Mouse (Mus musculus) adipocyte (in vitro differentiated cells): ENCODE data around the gene Rpusd3.

Experiments
- DNase-seq: peaks from one replicate; pipeline ENCODE4 v3.0.0-alpha.2; 2016; ENCODE audit warnings: low spot score

The Rpusd3 gene

GRCm38 (mm10) chr6:113419199-113419587, at the start of gene Rpusd3:
Gene Rpusd3 (minus strand): TSS chr6:113419340.
- DNase-seq, result peak; percentile 99

- DNase-seq, result no peak
Observed at GRCm38 (mm10) chr6:113468512-113468911, 49.4 kb upstream of the Rpusd3 start.

- DNase-seq, result peak; percentile 48
Observed at GRCm38 (mm10) chr6:113465602-113466001, 46.5 kb upstream of the Rpusd3 start.

DNA sequence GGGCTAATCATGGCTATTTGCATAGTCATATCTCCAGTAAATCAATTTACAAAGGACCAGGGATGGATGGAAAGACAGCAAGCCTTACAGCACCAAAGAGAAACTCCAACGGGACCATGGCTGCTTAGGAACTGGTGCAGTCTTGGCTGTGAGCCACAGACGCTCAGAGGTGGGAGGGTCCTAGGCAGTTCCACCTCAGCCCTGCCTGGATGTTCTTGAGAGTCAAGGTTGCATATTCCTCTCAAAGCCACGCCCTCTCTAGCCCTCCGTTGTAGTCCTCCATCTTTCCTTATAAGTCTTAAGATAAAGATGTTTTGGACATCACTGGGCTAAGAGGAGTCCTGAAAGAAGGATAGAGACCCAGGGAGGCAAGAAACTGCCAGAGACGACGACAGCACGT, 44.9 kb upstream of the Rpusd3 start:
- no peak for DNase-seq

- DNase-seq, result peak; percentile 51
Observed at GRCm38 (mm10) chr6:113458635-113459034, 39.5 kb upstream of the Rpusd3 start.

DNA sequence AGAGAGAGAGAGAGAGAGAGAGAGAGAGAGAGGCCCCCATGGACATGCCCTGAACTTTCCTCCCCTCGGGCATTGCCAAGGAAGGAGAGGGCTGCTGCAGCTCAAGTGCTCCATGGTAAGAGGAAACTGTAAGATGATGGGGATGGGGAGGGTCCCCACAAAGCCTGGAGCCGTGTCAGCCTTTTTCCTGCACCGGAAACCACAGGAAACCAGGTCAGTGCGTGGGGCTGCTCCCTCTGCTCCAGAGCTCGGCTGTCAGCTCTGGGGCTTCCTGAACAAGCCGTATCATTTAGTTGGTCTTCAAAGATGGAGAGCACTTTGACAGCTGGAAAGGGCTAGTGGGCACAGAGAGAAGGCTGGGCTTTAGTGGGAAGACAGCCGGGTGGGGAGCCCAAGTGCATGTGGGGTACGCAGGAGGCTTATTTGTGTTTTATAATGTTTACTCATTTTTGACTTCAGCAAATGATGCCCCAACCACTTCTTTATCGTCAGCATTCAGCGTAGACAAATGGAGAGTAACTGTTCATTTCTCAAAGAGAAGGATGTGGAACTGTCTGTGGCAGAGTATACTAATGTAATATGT, 38.9 kb upstream of the Rpusd3 start, which contains the start of gene Il17re:
Gene Il17re, plus strand, starts transcription at position 533 of the 583 bp plus-strand sequence.
- no peak for DNase-seq

DNA sequence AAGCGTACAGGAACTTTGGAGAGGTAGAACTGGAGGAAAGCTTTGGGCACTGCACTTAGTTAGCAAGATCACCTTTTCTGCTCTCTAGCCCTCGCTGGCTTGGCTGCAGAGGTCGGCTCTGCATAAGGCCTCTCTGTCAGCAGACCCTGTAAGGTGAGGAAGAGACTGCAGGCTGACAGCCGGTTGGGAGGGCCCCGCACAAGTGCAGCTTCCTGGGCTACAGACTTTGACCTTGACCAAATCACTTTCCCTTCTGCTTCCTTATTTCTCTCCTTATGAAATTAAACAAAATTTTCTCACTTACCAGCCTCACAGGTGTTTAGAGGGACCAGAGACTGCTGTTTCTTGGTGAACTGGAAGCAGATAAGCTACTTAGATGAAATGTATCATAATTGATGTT, 35.9 kb upstream of the Rpusd3 start:
- DNase-seq, result no peak

GRCm38 (mm10) chr6:113451839-113452238, 32.7 kb upstream of the Rpusd3 start:
- DNase-seq, result peak; percentile 82

GRCm38 (mm10) chr6:113447639-113448038, 28.5 kb upstream of the Rpusd3 start:
- no peak for DNase-seq

DNA sequence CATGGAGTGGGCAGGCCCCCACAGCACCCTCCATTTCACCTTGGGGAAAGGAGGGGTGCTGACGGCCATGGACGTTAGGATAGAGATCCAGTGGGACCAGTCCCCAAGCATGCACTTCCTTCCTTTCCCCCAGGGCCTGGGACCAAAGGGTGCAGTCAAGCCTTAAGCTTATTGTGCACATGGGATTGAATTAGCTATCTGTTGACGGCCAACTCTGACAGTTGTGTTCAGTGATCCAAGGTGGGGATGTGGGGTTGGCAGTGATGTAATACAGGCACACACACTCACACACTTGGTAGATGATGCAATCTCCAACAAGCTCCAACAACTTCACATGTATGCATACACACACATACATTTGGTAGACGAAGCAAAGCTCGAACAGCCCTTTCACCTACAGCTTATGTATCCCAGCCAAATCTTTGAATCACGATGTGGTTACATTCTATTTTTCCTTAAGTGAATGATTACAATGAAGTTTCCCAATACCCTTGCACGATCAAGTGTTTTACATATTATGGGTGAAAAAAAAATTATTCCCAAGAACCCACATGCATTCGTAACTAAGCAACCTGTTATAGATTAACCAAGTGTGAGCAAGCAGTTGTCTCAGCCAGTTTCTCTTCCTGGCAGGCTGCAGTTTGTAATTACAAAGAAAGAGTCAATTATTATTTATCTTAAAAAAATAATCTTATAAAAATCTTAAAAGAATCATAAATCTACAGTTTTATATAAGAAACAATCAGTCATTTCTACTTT, 25.2 kb upstream of the Rpusd3 start:
- peak; percentile 14 for DNase-seq

- DNase-seq, result peak; percentile 61
Observed at GRCm38 (mm10) chr6:113443091-113443490, 24.0 kb upstream of the Rpusd3 start.

DNA sequence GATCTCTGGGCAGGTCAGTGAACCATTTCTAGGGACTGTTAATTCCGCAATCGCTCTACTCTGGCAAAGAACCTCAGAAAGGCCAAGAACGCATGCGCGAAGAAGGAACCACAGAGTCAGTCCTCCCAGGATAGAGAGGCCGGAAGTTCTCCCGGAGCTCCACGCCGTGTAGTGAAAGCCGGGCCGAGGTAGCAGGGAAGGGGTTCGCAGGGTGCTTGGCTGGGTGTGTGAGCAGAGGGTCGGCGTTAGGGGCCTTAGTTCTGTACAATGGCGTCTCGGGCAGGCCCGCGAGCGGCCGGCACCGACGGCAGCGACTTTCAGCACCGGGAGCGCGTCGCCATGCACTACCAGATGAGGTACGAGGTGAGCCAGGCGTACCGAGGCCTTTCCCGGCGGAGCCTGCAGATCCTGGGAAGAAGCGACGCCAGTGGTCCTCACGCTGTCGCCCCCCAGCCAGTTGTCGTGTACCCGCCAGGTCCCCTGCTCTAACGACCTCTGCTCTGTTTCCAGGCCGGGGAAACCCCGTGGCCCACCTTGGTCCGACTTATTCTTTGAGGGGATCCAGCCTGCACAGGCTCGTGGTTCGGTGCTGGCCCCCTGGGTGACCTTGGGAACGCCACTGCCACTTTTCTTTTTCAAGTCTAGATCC, 23.4 kb upstream of the Rpusd3 start, which contains the start of gene Jagn1:
Gene Jagn1, plus strand, starts transcription at position 128 of the 649 bp plus-strand sequence.
- peak; percentile 99 for DNase-seq

GRCm38 (mm10) chr6:113442087-113442441, 22.9 kb upstream of the Rpusd3 start:
- no peak for DNase-seq

DNA sequence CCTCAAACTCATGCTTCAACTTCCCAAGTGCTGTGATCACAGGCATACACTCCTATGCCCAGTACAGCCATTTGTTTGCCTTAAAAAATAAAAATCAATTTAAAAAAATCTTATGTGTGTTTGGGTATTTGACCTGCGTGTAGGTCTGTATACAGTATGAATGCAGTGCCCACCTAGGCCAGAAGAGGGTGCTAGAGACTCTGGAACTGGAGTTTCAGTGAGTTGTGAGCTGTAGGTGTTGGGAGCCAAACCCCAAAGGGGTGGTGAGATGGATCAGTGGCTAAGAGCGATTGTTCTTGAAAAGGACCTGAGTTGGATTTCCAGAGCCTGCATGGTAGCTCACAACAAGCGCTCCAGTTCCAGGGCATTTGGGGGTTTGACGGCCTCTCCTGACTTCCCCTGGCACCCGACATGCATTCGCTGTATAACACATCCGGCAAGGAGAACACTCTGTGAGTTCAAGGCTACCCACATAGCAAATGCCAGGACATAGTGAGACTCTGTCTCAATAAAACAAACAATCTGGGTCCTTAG, 22.1 kb upstream of the Rpusd3 start:
- DNase-seq, result peak; percentile 96

DNA sequence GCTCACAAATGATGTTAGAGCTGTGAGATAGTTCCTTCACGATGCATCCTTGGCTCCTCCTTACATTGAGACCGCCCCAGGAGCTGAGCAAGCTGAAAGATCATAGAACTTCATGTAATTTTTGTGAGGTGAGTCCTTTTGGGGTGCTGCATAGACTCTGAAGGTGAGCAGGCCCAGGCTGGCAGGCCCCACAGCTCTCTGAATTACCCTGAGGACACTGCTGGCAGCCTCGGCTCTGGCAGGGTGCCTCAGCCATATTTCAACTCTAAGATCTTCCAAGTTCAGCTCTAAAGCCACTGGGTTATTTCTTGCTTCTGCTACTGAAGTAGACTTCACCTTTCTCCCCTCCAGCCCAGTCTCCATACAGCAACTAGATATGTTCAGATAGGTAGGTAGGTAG, 21.5 kb upstream of the Rpusd3 start:
- DNase-seq, result peak; percentile 76

DNA sequence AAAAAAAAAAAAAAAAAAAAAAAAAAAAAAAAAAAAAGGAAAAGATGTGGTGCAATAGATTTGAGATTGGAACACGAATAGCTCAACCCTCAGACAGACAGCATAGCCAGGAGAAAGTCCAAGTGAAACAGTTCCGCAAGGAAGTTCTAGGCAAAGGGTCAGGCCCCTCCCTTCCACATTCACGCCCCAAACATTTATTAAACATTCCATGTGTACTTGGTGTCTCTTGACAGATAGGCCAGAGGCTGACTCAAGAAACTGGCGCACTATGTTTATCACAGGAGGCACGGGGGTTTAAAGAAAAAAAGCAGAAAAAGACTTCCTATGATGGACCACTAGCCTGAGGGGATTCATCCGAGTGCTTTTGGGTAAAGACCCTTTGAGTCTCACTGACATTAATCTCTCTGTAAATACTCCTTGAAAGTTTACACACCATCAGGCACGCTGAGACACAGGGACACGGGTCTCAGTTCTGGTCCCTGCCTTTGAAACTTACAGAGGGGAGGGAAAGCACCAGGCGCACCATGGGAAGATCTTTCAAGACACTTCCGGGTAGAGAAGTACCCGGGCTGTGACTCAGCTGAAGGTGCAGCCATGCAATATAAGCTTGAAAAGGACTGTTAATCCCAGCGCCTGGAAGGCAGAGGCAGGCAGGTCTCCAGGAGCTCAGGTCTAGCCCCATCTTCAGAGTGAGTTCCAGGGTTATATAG, 19.7 kb upstream of the Rpusd3 start:
- DNase-seq, result peak; percentile 96

- DNase-seq, result no peak
Observed at GRCm38 (mm10) chr6:113437135-113437534, 18.0 kb upstream of the Rpusd3 start.

GRCm38 (mm10) chr6:113435664-113436205, 16.6 kb upstream of the Rpusd3 start, which contains the start of gene Cidec:
Gene Cidec (minus strand): TSS chr6:113435760.
- DNase-seq, result peak; percentile 96

- DNase-seq, result peak; percentile 80
Observed at GRCm38 (mm10) chr6:113434691-113435090, 15.6 kb upstream of the Rpusd3 start.

DNA sequence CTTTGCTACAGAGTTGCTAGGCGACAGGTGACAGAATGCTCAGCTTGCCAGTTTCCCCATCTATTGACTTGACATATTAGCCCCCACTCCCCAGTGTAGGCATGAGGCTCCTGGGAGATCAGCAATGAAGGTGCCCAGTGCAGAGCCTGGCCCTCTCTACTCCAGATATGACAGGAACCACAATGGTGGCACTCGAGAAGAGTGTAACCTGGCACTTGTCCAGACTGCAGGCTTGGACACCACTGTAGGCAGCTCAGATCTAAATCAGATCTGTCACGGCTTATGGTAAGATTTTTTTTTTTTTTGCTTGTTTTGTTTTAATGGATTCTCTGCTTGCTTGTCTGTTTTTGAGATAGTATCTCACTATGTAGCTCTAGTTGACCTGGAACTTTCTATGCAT, 14.5 kb upstream of the Rpusd3 start:
- peak; percentile 80 for DNase-seq

DNA sequence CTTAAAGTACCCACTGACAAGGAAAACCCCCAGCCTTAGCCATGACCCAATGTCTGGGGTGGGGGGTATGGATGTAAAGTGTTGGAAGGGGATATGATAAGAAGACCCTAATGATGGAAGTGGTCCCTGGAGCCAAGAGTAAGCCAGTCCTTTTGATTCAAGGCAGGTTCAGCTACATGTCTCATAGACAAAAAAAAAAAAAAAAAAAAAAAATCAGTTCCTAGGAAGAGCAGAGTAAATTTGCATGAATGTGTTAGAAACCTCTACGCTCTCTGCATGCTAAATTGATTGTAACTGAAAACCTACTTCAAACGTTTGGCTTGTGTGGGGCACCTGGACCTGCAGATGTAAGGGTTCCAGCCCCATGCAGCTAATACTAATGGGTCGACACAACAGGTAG, 12.7 kb upstream of the Rpusd3 start:
- no peak for DNase-seq

GRCm38 (mm10) chr6:113430846-113431245, 11.7 kb upstream of the Rpusd3 start:
- peak; percentile 44 for DNase-seq
